ENCODE assay signal across 23 mouse cellular contexts in the genomic region with DNA sequence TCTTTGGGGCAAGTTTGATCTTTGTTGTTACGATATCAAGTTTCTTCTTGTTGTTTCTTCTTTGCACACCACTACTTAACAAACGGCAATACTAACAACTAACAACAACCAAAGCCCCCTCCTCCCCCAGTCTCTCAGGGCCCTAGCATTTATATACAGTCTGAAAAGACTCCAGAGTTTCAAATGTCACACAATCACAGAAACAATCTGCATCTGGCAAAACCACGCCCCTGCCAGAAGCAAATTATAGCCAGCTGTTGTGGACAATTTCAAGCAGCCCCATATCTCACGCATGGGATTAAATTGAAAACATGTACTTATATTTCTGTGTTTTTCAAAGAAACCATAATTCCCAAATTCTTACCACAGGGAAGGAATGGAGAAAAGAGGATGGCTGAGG.
DNase-seq lines count a peak whose midpoint lies in the region; ATAC-seq and TF ChIP-seq lines count a peak whose summit lies in the region.
"Had no signal": no experiment of that assay in that cellular context is flagged by ENCODE, and none has a peak within 500 bp of the region (broad histone marks: within the 10 kb centered on the region; RNA-seq: fewer than 3 reads in every experiment).

No protein-coding gene starts in this region.

- H3K4me1 ChIP-seq in kidney, postnatal 0 days (replicated peaks; ENCODE audit: insufficient read depth, low read length), result no peaks in the 10 kb centered on the region
- no peaks in the 10 kb centered on the region for H3K4me1 ChIP-seq in kidney, adult 2 months (ENCODE audit: control insufficient read depth, insufficient read depth, low read length)
- peaks cover 12% of the 10 kb centered on the region for H3K4me1 ChIP-seq in embryonic facial prominence, embryonic 12.5 days
- peaks cover 28% of the 10 kb centered on the region for H3K4me1 ChIP-seq in limb, embryonic 13.5 days
- H3K4me1 ChIP-seq in kidney, embryonic 14.5 days (ENCODE audit: control insufficient read depth, insufficient read depth, low read length), result no peaks in the 10 kb centered on the region
- H3K4me1 ChIP-seq: heart, embryonic 15.5 days had no signal

- peak; percentile 17 for DNase-seq in kidney, postnatal 0 days (ENCODE audit: low spot score)
- DNase-seq in kidney, adult 2 months, result no peak
- peak; percentile 10 for DNase-seq in MN1 (ENCODE audit: low spot score)
- no peak for DNase-seq in right cerebral cortex, adult 18-20 months
- DNase-seq in layer of hippocampus, postnatal 14 days (ENCODE audit: low spot score in 2 of 2), result no peak
- DNase-seq: adrenal gland, adult 8-10 months; adrenal gland, postnatal 36 days; cerebellum, adult 2 months; cerebellum, postnatal 10 days; gastrocnemius, postnatal 10 days; heart, adult 18-20 months; heart, postnatal 14 days had no signal

- TF ChIP-seq CTCF in kidney, postnatal 0 days (IDR thresholded peaks at IDR 0.05; ENCODE audit: low read depth), result no peak
- no peak for TF ChIP-seq CTCF in kidney, adult 2 months (conservative IDR thresholded peaks at IDR 0.05; ENCODE audit: insufficient read depth, insufficient read length, low read depth, low read length)

- no peak overlapping the region for H3K9ac ChIP-seq in kidney, postnatal 0 days (ENCODE audit: low read depth, low read length)
- no peak overlapping the region for H3K9ac ChIP-seq in embryonic facial prominence, embryonic 12.5 days
- H3K9ac ChIP-seq in limb, embryonic 13.5 days, result no peak overlapping the region
- no peak overlapping the region for H3K9ac ChIP-seq in kidney, embryonic 14.5 days (ENCODE audit: low read depth, low read length)
- H3K9ac ChIP-seq: embryonic facial prominence, embryonic 15.5 days; forebrain, embryonic 15.5 days; heart, embryonic 15.5 days; hindbrain, embryonic 13.5 days had no signal

- H3K27ac ChIP-seq in kidney, postnatal 0 days, result no peak overlapping the region
- H3K27ac ChIP-seq in kidney, adult 2 months (ENCODE audit: insufficient read depth, low read depth, low read length), result no peak overlapping the region
- H3K27ac ChIP-seq in embryonic facial prominence, embryonic 12.5 days, result no peak overlapping the region
- H3K27ac ChIP-seq in limb, embryonic 13.5 days, result no peak overlapping the region
- H3K27ac ChIP-seq in kidney, embryonic 14.5 days (ENCODE audit: low read depth, low read length), result no peak overlapping the region
- H3K27ac ChIP-seq: embryonic facial prominence, embryonic 15.5 days; forebrain, embryonic 15.5 days; heart, embryonic 15.5 days; hindbrain, embryonic 13.5 days; hindbrain, postnatal 0 days had no signal

- no peak for ATAC-seq in kidney, postnatal 0 days (replicated peaks; ENCODE audit: low FRiP score, low read depth)
- ATAC-seq in embryonic facial prominence, embryonic 12.5 days (ENCODE audit: insufficient number of reproducible peaks, insufficient read depth, low FRiP score, low TSS enrichment), result peak; percentile 60; the same call in 1 of the 2 replicates
- ATAC-seq in limb, embryonic 13.5 days (ENCODE audit: low FRiP score, low read depth), result 0 out of 2 replicates have a peak, but pooled peaks have one; percentile 44
- ATAC-seq in kidney, embryonic 14.5 days (ENCODE audit: low FRiP score, low TSS enrichment), result no peak
- ATAC-seq: forebrain, embryonic 15.5 days; hindbrain, postnatal 0 days had no signal

- H3K27me3 ChIP-seq in kidney, postnatal 0 days (ENCODE audit: insufficient read depth, low read length), result no peaks in the 10 kb centered on the region
- H3K27me3 ChIP-seq in kidney, adult 2 months (replicated peaks; ENCODE audit: control insufficient read depth, insufficient read depth, low read length), result no peaks in the 10 kb centered on the region
- no peaks in the 10 kb centered on the region for H3K27me3 ChIP-seq in embryonic facial prominence, embryonic 12.5 days
- H3K27me3 ChIP-seq in limb, embryonic 13.5 days, result no peaks in the 10 kb centered on the region
- no peaks in the 10 kb centered on the region for H3K27me3 ChIP-seq in kidney, embryonic 14.5 days (ENCODE audit: control insufficient read depth, insufficient read depth, low read length)
- H3K27me3 ChIP-seq: CH12.LX; embryonic facial prominence, embryonic 15.5 days; forebrain, embryonic 15.5 days; heart, embryonic 15.5 days; hindbrain, embryonic 13.5 days had no signal

- 74% methylated on average over 4 of the region's 4 CpGs for WGBS in kidney, postnatal 0 days
- WGBS in kidney, adult 2 months, result 82% methylated on average over 4 of the region's 4 CpGs
- 35% methylated on average over 4 of the region's 4 CpGs for WGBS in embryonic facial prominence, embryonic 12.5 days
- 37% methylated on average over 4 of the region's 4 CpGs for WGBS in limb, embryonic 13.5 days
- WGBS in kidney, embryonic 14.5 days, result 75% methylated on average over 4 of the region's 4 CpGs

- no peak overlapping the region for H3K4me3 ChIP-seq in kidney, postnatal 0 days (replicated peaks; ENCODE audit: low read depth, low read length)
- no peak overlapping the region for H3K4me3 ChIP-seq in kidney, adult 2 months (ENCODE audit: insufficient read depth, low read depth, low read length)
- no peak overlapping the region for H3K4me3 ChIP-seq in embryonic facial prominence, embryonic 12.5 days
- no peak overlapping the region for H3K4me3 ChIP-seq in limb, embryonic 13.5 days
- H3K4me3 ChIP-seq in kidney, embryonic 14.5 days (ENCODE audit: low read length), result no peak overlapping the region
- H3K4me3 ChIP-seq: embryonic facial prominence, embryonic 15.5 days; erythroblast, embryonic 14.5 days; forebrain, embryonic 15.5 days; heart, embryonic 15.5 days; hindbrain, embryonic 13.5 days had no signal

- no peaks in the 10 kb centered on the region for H3K36me3 ChIP-seq in kidney, postnatal 0 days (ENCODE audit: insufficient read depth, low read length)
- H3K36me3 ChIP-seq in kidney, adult 2 months (ENCODE audit: control insufficient read depth, insufficient read depth, low read length), result no peaks in the 10 kb centered on the region
- H3K36me3 ChIP-seq in embryonic facial prominence, embryonic 12.5 days, result no peaks in the 10 kb centered on the region
- H3K36me3 ChIP-seq in limb, embryonic 13.5 days, result no peaks in the 10 kb centered on the region
- H3K36me3 ChIP-seq in kidney, embryonic 14.5 days (ENCODE audit: control insufficient read depth, insufficient read depth, low read length), result no peaks in the 10 kb centered on the region
- H3K36me3 ChIP-seq: embryonic facial prominence, embryonic 15.5 days; forebrain, embryonic 15.5 days; heart, embryonic 15.5 days; hindbrain, embryonic 13.5 days had no signal

- no peaks in the 10 kb centered on the region for H3K9me3 ChIP-seq in kidney, postnatal 0 days (replicated peaks; ENCODE audit: low read length)
- no peaks in the 10 kb centered on the region for H3K9me3 ChIP-seq in embryonic facial prominence, embryonic 12.5 days
- H3K9me3 ChIP-seq in limb, embryonic 13.5 days, result no peaks in the 10 kb centered on the region
- H3K9me3 ChIP-seq in kidney, embryonic 14.5 days (ENCODE audit: control insufficient read depth, low read length), result no peaks in the 10 kb centered on the region
- H3K9me3 ChIP-seq: embryonic facial prominence, embryonic 15.5 days; forebrain, embryonic 15.5 days; heart, embryonic 15.5 days; hindbrain, embryonic 13.5 days had no signal

- TF ChIP-seq POLR2A in kidney, adult 2 months (IDR thresholded peaks at IDR 0.05; ENCODE audit: low read depth, low read length), result no peak

- no peak overlapping the region for H3K4me2 ChIP-seq in kidney, postnatal 0 days (ENCODE audit: low read length)
- no peak overlapping the region for H3K4me2 ChIP-seq in embryonic facial prominence, embryonic 12.5 days (replicated peaks)
- no peak overlapping the region for H3K4me2 ChIP-seq in limb, embryonic 13.5 days (replicated peaks)
- H3K4me2 ChIP-seq in kidney, embryonic 14.5 days (replicated peaks; ENCODE audit: low read depth, low read length), result no peak overlapping the region
- H3K4me2 ChIP-seq: embryonic facial prominence, embryonic 15.5 days; forebrain, embryonic 15.5 days; heart, embryonic 11.5 days; heart, embryonic 15.5 days; hindbrain, embryonic 13.5 days had no signal

Comparison
In these comparisons a context has a peak if more than half of its experiments do, and no peak if none do; other contexts are left out.
1. DNase-seq: peak in kidney, postnatal 0 days (single experiment) and MN1 (single experiment); none in kidney, adult 2 months (single experiment), right cerebral cortex, adult 18-20 months (single experiment) and layer of hippocampus, postnatal 14 days (0 of 2).
2. ATAC-seq: peak in embryonic facial prominence, embryonic 12.5 days (single experiment) and limb, embryonic 13.5 days (single experiment); none in kidney, postnatal 0 days (single experiment) and kidney, embryonic 14.5 days (single experiment).